Mouse (Mus musculus) ovary, adult 18-20 months (tissue): ENCODE measurements at regions not wholly inside any gene's neighbourhood (a gene's known extent, or its start where the extent isn't known, plus 50 kb on each side); places are given as distances from the start of the nearest gene placed in this dataset.

Experiments
- DNase-seq: peaks from one replicate; pipeline ENCODE4 v3.0.0; 2022; ENCODE audit warnings: low spot score, mixed read lengths

DNA sequence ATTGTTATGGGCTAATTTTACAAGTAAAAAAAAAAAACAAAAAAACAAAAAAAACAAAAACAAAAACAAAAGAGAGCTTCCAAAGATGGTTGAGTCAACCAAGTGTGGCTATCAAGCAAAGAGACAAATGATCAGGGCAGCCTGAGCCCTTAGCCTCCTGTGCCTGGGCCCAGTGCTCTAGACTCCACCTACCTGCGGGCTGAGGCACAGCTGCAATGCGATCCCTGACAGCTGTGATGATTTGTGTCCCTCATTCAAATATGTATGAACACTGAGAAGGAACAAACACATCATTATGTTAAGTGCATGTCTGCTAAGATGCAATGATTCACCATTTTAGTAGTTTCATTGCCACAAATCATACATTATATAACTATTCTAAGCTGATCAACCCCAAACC, 199.0 kb upstream of the Thbs1 start:
- DNase-seq = no peak

GRCm38 (mm10) chr2:117913846-117914245, 197.8 kb upstream of the Thbs1 start:
- no peak for DNase-seq

DNA sequence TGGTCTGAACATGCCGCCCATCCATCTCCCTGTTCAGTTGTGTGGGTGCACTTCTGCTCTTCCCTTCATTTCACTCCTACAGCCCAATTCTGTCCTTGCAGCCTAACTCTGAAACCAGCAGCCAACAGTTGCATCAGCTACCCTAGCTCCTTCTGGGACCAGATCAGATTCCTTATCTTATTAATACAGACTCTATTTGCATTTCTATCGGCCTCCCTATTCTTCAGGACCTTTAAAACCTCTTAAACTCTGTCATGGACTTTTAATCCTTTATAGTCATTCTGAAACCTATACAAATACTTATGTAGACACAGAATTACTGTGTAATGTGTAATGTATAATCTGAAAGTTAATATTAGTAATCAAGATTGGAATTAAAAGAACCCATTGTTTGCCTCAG, 195.9 kb upstream of the Thbs1 start:
- DNase-seq = no peak

DNA sequence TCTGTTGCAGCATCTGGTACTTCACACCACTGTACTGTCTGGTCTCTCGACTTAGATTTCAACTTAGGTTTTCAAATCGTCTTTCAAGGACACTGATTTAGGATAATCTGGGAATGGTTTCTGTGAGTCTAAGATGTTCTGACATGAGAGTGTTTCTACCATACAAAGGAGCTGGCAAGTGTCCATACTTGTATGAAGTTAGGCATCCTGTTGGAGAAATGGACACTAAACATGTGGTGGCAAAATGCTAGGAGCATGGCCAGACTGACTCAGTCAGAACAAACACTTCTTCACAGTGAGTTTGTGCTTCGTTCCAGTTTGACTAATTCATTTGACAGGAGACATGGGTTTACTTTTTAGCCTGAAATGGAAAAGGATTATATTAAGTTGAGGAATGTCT, 194.5 kb upstream of the Thbs1 start:
- DNase-seq = no peak

GRCm38 (mm10) chr2:117924877-117925276, 186.8 kb upstream of the Thbs1 start:
- DNase-seq = no peak

- no peak for DNase-seq
These were observed 186.3 kb upstream of the Thbs1 start for GRCm38 (mm10) chr2:117925412-117925811.

DNA sequence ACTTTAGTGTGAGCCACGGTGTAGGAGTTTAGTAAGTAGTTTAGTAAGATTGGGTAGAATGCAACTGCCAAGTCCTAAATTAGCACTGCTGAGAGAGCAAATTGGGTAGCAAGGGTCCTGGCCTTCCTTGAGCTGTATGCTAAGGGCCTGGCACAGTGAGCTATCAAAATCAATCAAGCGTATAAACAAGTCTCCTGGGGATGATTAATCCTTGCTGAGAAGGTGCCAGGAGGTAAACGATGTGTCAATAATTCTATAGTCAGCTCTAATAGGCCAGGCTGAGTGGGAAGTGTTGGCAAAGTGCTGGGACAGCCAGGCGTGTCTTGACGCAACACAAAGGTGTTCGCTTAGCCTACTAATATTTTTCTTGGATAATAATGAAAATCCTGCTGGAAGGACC, 183.6 kb upstream of the Thbs1 start:
- no peak for DNase-seq

DNA sequence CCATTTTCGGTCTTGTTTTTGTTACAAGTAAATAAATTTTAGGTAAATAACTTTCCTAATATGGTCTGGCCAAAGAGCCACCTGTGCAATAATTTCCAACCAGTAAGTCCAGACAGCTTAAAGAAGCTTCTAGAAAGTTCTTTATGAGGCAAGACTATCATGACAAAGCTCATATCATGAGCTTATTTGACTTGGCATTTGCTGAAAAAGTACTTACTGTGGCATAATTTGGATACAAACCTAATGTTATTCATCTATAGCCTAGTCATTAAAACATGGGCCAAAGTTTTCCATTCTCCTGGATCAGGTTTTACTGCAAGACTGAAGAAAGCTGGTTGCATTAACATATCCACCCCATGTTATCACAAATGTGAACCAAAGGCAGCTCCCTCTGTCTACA, 182.1 kb upstream of the Thbs1 start:
- DNase-seq = no peak

DNA sequence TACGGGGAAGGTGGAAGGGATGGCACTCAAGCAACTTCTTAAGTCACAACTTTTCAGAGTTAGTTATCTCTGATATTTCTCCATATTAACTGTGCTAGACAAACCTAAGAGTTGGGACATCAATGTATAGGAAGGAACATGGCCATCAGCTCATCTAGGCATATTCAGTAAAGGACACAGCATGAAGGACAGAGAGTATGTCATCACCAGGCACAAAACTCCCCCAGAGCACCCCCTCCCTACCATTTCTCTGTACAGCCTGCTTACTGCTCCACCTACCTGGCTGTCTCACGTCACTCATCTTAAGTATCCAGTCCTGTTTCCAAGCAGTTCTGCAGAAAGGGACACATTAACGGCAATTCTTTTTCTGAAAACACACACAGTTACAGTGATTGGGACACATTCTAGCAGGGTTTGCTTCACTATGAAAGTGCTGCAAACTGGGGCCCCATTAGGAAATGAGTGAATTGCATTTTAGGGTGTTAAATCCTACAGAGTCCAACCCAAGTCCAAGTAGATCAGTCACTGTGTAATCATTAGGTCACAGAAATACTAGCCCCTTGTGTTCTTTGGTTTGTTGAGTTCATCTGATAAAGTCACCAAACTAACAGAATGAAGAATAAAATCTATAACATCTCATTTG, 180.7 kb upstream of the Thbs1 start:
- DNase-seq = no peak

DNA sequence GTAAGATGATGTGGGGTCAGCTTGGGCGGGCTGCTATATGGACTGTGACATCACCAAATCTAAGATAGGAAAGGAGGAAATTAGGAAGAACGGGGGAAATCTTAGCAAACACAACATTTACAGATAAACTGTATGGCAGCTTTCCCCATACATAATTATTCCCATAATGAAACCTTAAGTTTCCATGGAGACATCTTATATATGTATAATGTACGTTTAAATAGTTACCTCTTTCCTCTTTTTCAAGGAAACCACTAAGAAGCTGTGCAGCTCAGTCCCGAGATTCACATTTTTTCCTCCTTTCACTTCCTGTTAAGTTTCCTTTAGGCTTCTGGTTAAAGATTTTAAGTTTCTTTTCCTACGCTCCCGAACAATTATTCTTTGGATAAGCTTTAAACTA, 175.1 kb upstream of the Thbs1 start:
- DNase-seq = no peak

GRCm38 (mm10) chr2:117938283-117939049, 173.2 kb upstream of the Thbs1 start:
- DNase-seq = no peak

DNA sequence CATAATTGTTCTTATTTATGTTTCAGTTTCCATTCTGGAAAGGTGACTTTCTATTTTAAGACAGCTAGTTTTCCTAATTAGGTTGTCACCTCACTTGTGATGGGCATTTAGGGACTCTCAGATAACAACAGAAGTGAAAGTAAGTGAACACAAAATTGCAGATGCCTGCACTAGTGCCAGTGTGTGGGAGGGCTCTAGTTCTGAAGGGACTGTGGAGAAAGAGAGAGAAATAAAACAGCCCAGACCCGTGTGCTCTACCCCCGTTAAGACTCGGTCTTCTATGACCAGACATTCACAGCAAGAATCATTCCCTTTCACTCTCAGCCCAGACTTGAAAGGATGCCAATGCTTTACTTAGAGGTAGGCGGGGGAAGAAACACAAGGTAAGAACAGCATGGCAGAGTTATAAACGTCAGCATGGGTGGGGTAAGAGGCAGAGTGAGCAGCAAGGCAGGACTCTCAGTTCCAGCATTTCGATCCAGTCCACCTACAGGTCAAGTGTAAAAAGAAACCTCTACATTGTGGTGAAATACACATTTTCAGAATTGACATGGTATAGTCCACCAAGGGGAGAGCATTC, 170.1 kb upstream of the Thbs1 start:
- no peak for DNase-seq

DNA sequence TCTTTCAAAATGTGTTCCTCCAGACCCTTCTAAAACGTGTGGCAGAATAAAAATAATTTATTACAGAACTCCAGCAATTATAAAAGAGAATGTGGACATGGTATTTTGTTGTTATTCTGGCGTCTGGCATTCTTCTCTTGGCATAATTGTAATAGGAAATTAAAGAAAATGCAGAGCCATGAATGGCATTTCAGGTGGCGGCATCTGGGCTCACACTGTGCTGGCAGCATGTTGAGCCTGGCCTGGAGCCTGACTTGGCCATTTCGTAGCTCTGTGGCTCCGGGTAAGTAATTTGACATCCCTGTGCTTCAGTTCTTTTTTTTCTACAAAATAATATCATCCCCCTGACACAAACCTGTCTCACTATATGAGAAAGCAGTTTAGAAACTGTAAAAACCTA, 168.0 kb upstream of the Thbs1 start:
- DNase-seq = no peak

GRCm38 (mm10) chr2:117944325-117944724, 167.4 kb upstream of the Thbs1 start:
- no peak for DNase-seq

DNA sequence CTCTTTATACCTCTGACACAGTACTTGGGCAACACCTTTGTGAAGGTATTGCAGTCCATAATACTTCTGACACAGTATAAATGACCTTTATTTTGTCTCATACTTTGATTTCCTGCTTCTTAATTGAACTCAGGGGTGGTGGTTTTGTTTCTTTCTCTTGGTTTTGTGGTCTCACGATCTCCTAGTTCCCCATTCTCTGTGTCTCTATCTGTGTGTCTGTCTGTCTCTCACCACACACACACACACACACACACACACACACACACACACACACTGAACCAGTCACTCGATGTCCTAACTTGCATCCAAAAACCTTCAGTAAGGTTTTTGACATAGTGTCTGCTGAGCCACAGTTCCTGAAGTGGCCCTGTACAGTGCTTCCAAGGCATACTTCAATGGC, 166.7 kb upstream of the Thbs1 start:
- no peak for DNase-seq

DNA sequence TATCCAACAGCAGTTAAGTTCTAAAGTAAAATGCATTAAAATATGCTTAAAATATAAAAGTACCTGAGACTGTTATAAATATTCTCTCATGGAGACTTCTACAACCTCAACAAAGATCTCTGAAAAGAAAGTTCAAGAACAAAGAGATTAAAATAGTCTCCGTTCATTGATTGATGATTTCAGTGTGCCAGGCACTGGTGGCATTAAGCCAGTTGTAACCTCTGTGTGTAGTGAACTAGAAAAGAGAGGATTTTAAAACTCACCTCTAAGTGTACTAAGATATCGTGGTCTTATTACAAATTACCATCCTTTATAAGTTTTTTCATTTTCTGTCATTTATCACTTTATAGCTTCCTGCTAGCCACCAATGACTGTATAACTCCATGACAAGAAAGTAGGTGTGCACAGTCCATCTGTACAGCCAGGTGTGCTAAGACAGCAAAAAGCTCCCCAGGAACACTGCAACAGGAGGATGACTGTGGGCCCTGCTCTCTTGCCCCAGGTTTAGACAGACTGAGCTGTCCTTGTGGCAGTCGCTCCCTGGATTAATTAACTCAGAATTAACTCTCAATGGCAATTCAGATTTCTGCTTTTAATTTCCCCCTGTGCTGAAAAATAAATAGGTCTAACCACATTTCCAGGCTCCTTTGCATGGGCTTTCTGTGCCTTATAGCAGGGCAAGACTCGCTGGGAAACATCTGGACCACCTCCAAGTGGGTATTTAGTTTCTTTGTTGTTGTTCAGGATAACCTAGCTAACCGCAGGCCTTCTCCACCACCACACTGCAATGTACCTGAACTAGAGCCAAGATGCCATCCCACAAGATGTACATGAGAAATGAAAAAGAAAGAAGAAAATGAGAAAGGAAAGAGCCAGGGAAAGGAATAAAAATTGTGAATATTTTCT, 161.0 kb upstream of the Thbs1 start:
- no peak for DNase-seq

DNA sequence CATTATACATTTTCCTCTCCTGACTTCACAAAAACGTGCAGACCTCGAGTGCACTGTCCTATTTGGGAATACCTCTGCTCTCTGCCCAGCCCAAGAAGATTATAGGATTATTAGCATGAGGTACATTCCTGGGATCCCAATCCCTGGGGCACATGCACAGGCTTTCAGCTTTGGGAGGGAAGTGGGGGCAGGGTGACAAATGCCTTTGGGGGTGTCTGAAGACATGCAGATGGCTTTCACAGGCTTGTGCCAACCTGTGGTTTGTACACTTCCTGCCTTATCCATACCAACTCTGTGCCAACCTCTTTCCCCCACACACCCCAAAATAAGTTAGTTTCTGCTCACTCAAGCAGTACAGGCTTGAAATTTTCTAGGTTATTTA, 160.3 kb upstream of the Thbs1 start:
- no peak for DNase-seq

DNA sequence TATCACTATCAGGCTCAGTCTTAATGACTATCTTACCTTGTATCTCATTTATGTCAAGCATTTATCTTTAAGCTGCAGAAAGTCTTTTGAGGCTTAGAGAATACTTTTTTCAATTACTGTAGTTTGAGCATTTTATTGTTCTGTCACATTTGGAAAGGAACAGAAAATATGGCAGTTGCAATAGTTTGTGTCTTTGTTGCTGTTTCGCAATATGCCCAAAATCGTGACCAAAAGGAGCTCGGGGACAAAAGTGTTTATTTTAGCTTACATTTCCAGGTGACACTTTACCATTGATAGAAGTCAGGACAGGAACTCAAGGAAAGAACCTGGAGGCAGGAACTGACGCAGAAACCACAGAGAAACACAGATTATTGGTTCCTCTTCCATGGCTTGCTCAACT, 152.9 kb upstream of the Thbs1 start:
- no peak for DNase-seq

DNA sequence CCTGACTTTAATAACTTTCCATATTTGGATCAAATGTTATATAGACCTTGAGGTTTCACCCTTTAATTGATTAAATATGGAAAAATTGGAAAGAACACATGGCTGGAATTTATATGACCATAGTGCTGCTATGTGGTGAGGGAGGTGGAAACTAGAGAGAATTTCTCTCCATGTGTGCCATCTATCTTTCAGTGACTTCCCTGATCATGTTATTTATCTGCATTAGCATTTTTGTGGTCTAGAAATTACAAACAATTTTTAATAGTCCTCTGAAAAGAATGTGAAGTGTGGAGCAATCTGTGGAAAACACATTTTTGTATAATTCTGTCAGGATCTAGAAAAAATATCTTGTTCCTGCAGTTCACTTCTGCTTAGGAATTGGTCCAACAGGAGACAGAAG, 152.2 kb upstream of the Thbs1 start:
- no peak for DNase-seq

DNA sequence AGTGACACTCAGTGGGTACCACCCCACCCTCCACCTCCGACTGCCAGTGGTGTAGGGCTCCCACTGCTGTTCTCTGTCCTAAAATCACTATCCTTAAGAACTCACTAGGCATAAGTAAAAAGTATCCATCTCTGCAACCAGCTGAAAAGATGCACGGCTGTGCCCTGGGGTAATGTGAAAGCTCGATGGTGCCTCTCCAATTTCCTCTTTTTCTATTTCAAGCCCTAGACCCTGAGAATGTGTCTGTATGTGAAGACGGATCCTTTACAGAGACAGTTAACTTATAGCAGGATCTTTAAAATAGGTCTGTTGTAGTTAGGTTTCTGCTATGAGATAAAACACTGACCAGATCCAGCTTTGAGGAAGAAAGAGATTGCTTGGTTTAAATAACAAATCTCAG, 149.1 kb upstream of the Thbs1 start:
- DNase-seq = no peak

DNA sequence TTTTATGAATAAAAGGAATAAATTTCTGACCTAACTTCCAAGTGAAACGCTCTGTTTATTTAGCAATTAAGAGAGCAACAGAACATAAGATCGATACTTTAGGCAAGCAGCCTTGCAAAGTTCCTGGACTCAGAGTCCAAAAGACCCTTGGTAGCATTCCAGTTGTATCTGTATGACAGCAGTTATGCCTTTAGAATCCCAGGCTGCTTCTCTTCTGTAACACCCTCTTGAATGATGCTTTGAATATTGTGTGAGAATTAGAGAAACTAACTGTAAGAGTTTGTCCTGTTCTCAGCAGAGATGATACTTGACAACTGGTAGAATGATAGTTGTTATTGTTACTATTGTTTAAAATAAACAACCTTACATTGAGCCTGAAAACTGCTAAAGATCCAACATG, 148.2 kb upstream of the Thbs1 start:
- no peak for DNase-seq

GRCm38 (mm10) chr2:117965758-117966157, 145.9 kb upstream of the Thbs1 start:
- DNase-seq = no peak

DNA sequence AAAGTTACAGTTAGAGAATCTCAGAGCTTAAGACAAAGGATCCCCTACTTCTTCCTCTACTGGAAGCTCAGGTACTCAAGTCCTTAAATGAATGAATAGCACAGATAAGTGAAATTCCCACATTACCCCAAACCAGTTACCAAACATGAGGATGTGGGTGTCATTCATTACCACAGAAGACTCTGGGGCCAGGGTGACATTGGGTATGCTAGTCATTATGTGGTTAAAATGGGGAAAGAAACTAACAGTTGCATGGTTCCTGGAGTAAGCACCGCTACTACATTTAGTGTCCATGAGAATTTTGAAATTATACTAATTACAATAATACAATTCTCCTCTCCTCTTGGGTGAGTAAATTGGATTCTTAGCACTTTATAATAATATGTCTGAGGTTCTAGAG, 142.9 kb upstream of the Thbs1 start:
- no peak for DNase-seq
